Mouse (Mus musculus) kidney, adult 2 months (tissue): ENCODE measurements around the gene Plscr2. TPM values are rescaled to one million over a fixed set of nuclear protein-coding genes. Genes with fewer than 3 reads are reported as not detected.

Experiments
- DNase-seq: peaks from one replicate; pipeline ENCODE4 v3.0.0; 2021
- H3K27ac ChIP-seq: fragments of 200-500 bp; 2 replicates; pipeline ENCODE4 v1.5.1; 2012; ENCODE audit warnings: low read depth, low read length, control low read depth, inconsistent platforms; ENCODE audit not compliant: insufficient read depth
- H3K27me3 ChIP-seq: fragments of 200-500 bp; replicated peaks from 2 replicates; pipeline ENCODE4 v1.6.1; 2012; ENCODE audit warnings: mild to moderate bottlenecking, moderate library complexity, low read length, inconsistent platforms; ENCODE audit not compliant: control insufficient read depth, insufficient read depth
- H3K36me3 ChIP-seq: fragments of 200-500 bp; 2 replicates; pipeline ENCODE4 v1.6.1; 2012; ENCODE audit warnings: mild to moderate bottlenecking, moderate library complexity, low read length, inconsistent platforms; ENCODE audit not compliant: control insufficient read depth, insufficient read depth
- H3K4me1 ChIP-seq: fragments of 200-500 bp; 2 replicates; pipeline ENCODE4 v1.6.1; 2011; ENCODE audit warnings: low read length; ENCODE audit not compliant: control insufficient read depth, insufficient read depth
- H3K4me3 ChIP-seq: fragments of 200-500 bp; 2 replicates; pipeline ENCODE4 v1.5.1; 2011; ENCODE audit warnings: mild to moderate bottlenecking, low read depth, low read length, control low read depth; ENCODE audit not compliant: insufficient read depth
- CTCF ChIP-seq: fragments of 200-500 bp; conservative IDR thresholded peaks from 2 replicates; pipeline ENCODE4 v1.5.1; 2011; ENCODE audit warnings: low read depth, mild to moderate bottlenecking, control low read depth, low read length, moderate library complexity, mixed read lengths; ENCODE audit not compliant: insufficient read depth, insufficient read length
- POLR2A ChIP-seq: fragments of 200-500 bp; IDR thresholded peaks from one replicate; pipeline ENCODE4 v1.6.1; 2011; ENCODE audit warnings: low read depth, low read length, control low read depth
- WGBS: fragments of 180-500 bp; shearing (Covaris S2); methylation state at CpG from one replicate; pipeline ENCODE4 v1.1.7; 2018; 5-methylcytosine and 5-hydroxymethylcytosine counted together
- polyA plus RNA-seq: library from polyadenylated mRNA; depleted of rRNA; stranded (reverse); fragments of >200 nt; gene quantifications from 2 replicates; pipeline ENCODE4 v1.2.3, GENCODE M21; 2012

The Plscr2 gene
- polyA plus RNA-seq, 1 experiment, result 193 TPM

- DNase-seq, result peak; percentile 93
- Histone ChIP-seq H3K4me1 (peaks cover 29% of the 10 kb centered on the region; the same call in 1 of the 2 replicates), H3K27ac (peak overlapping the region; percentile 100), H3K27me3 (no peaks in the 10 kb centered on the region), H3K36me3 (peaks cover 5% of the 10 kb centered on the region; the same call in 1 of the 2 replicates), H3K4me3 (no peak overlapping the region)
- WGBS, result 25% methylated on average over 6 of the region's 6 CpGs
- TF ChIP-seq CTCF (no peak), POLR2A (no peak)
Observed at GRCm38 (mm10) chr9:92273956-92274762, 1.2 kb upstream of the Plscr2 start.

GRCm38 (mm10) chr9:92276360-92276759, 958 bp downstream of the Plscr2 start:
- DNase-seq, result peak; percentile 84
- TF ChIP-seq CTCF, result no peak
- TF ChIP-seq POLR2A, result no peak
- 7% methylated on average over 7 of the region's 7 CpGs for WGBS
- Histone ChIP-seq H3K27ac (peak overlapping the region; percentile 100), H3K36me3 (peaks cover 5% of the 10 kb centered on the region; the same call in 1 of the 2 replicates), H3K27me3 (no peaks in the 10 kb centered on the region), H3K4me3 (peak overlapping the region; percentile 95), H3K4me1 (peaks cover 29% of the 10 kb centered on the region)

GRCm38 (mm10) chr9:92280048-92280447, 4.6 kb downstream of the Plscr2 start:
- 60% methylated on average over 1 of the region's 1 CpGs for WGBS

GRCm38 (mm10) chr9:92282563-92283171, 7.3 kb downstream of the Plscr2 start:
- TF ChIP-seq CTCF, result no peak
- no peak for TF ChIP-seq POLR2A
- H3K27ac ChIP-seq, result 0 out of 2 replicates have a peak overlapping the region, but pooled peaks have one; percentile 22
- peaks cover 11% of the 10 kb centered on the region for H3K4me1 ChIP-seq
- no peaks in the 10 kb centered on the region for H3K27me3 ChIP-seq
- no peak overlapping the region for H3K4me3 ChIP-seq
- H3K36me3 ChIP-seq, result peaks cover 14% of the 10 kb centered on the region
- no peak for DNase-seq
- WGBS, result 58% methylated on average over 7 of the region's 7 CpGs

More at GRCm38 (mm10) chr9:92280048-92280447, 4.6 kb downstream of the Plscr2 start:
- H3K4me1 ChIP-seq, result peaks cover 10% of the 10 kb centered on the region
- TF ChIP-seq POLR2A, result no peak
- 0 out of 2 replicates have a peak overlapping the region, but pooled peaks have one; percentile 5 for H3K4me3 ChIP-seq
- no peaks in the 10 kb centered on the region for H3K27me3 ChIP-seq
- no peak for DNase-seq
- peak overlapping the region; percentile 45; the same call in 1 of the 2 replicates for H3K27ac ChIP-seq
- H3K36me3 ChIP-seq, result peaks cover 10% of the 10 kb centered on the region

DNA sequence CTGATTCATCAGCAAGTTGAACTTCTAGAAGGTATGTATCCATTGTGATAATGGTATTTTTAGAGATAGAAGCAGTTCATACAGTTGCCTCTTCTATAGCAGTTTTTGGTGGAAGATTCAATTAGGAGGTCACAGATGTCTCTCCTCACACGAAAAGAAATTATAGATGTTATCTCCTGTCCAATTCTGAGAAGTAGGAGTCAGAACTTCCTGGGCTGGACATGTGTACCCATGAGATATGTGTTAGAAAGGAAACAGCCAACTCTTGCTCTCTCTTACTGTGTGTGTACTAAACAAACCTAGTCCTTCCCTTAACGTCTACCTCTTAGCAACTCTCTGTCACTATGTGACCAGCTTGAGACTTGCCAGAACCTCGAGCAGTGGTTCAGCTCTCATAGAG, 14.3 kb downstream of the Plscr2 start:
- H3K4me1 ChIP-seq, result peaks cover 7% of the 10 kb centered on the region; the same call in 1 of the 2 replicates
- H3K27ac ChIP-seq, result no peak overlapping the region
- no peak overlapping the region for H3K4me3 ChIP-seq
- no peak for DNase-seq
- 52% methylated on average over 3 of the region's 3 CpGs for WGBS
- TF ChIP-seq POLR2A (no peak), CTCF (no peak)
- H3K27me3 ChIP-seq, result no peaks in the 10 kb centered on the region
- peaks cover 22% of the 10 kb centered on the region for H3K36me3 ChIP-seq

GRCm38 (mm10) chr9:92292169-92292568, 16.8 kb downstream of the Plscr2 start:
- H3K27ac ChIP-seq, result peak overlapping the region; percentile 63; the same call in 1 of the 2 replicates

DNA sequence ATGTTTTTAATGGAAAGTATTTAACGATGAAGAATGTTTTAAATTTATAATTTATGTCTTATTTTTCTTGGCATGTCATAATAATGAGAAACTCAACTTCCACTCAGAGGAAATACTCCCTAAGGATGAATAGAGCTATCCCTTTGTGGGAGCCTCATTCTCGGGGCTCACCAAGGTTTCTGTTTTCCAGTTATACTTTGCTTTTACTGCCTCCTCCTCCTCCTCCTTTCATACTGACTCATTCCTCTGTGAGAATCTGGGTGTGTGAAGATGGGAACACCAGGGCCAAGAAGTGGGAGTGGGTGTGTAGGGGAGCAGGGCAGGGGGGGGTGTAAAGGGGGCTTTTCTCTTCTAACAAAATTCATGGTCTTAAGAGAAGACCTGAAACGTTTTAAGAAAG, 17.5 kb downstream of the Plscr2 start:
- Histone ChIP-seq H3K4me1 (peaks cover 4% of the 10 kb centered on the region; the same call in 1 of the 2 replicates), H3K27me3 (no peaks in the 10 kb centered on the region), H3K27ac (peak overlapping the region; percentile 38; the same call in 1 of the 2 replicates), H3K4me3 (no peak overlapping the region), H3K36me3 (peaks cover 21% of the 10 kb centered on the region)
- no peak for DNase-seq
- 27% methylated on average over 3 of the region's 3 CpGs for WGBS
- no peak for TF ChIP-seq POLR2A
- no peak for TF ChIP-seq CTCF

More at GRCm38 (mm10) chr9:92292169-92292568, 16.8 kb downstream of the Plscr2 start:
- Histone ChIP-seq H3K36me3 (peaks cover 25% of the 10 kb centered on the region), H3K27me3 (no peaks in the 10 kb centered on the region), H3K4me3 (no peak overlapping the region), H3K4me1 (peaks cover 7% of the 10 kb centered on the region; the same call in 1 of the 2 replicates)
- 34% methylated on average over 2 of the region's 2 CpGs for WGBS
- no peak for TF ChIP-seq CTCF
- no peak for TF ChIP-seq POLR2A
- peak; percentile 67 for DNase-seq
